Mouse (Mus musculus): Measurements from ENCODE around the gene Troap. TPM values are rescaled to one million over a fixed set of nuclear protein-coding genes. Genes with fewer than 3 reads are reported as not detected.

Troap gene
- polyA plus RNA-seq, 1 experiment from 2014 or later, result 3.2 TPM

GRCm38 (mm10) chr15:99116539-99116938 is 42.2 kb downstream of the Troap start:
- Histone ChIP-seq H3K4me3 (ENCODE audit: low read depth, low read length) (no peak overlapping the region), H3K4me1 (ENCODE audit: control insufficient read depth, insufficient read depth, low read length) (no peaks in the 10 kb centered on the region), H3K9ac (ENCODE audit: low read depth, low read length) (no peak overlapping the region), H3K9me3 (replicated peaks; ENCODE audit: control insufficient read depth, low read length, poor library complexity, severe bottlenecking) (no peaks in the 10 kb centered on the region), H3K27ac (ENCODE audit: low read length) (no peak overlapping the region), H3K4me2 (ENCODE audit: low read length) (no peak overlapping the region), H3K27me3 (ENCODE audit: control insufficient read depth, insufficient read depth, low read depth, low read length) (no peaks in the 10 kb centered on the region), H3K36me3 (ENCODE audit: control insufficient read depth, insufficient read depth, low read length) (no peaks in the 10 kb centered on the region)
- no peak for ATAC-seq
- WGBS, result 54% methylated on average over 11 of the region's 11 CpGs

GRCm38 (mm10) chr15:99120814-99121213 is 46.4 kb downstream of the Troap start:
- no peak for ATAC-seq
- Histone ChIP-seq H3K4me1 (ENCODE audit: control insufficient read depth, insufficient read depth, low read length) (no peaks in the 10 kb centered on the region), H3K4me3 (ENCODE audit: low read depth, low read length) (no peak overlapping the region), H3K4me2 (ENCODE audit: low read length) (no peak overlapping the region), H3K27me3 (ENCODE audit: control insufficient read depth, insufficient read depth, low read depth, low read length) (no peaks in the 10 kb centered on the region), H3K27ac (ENCODE audit: low read length) (no peak overlapping the region), H3K36me3 (ENCODE audit: control insufficient read depth, insufficient read depth, low read length) (no peaks in the 10 kb centered on the region), H3K9ac (ENCODE audit: low read depth, low read length) (0 out of 2 replicates have a peak overlapping the region, but pooled peaks have one; percentile 20), H3K9me3 (replicated peaks; ENCODE audit: control insufficient read depth, low read length, poor library complexity, severe bottlenecking) (no peaks in the 10 kb centered on the region)
- WGBS, result 13% methylated on average over 11 of the region's 11 CpGs

GRCm38 (mm10) chr15:99122642-99123041 is 48.3 kb downstream of the Troap start:
- 89% methylated on average over 2 of the region's 2 CpGs for WGBS

DNA sequence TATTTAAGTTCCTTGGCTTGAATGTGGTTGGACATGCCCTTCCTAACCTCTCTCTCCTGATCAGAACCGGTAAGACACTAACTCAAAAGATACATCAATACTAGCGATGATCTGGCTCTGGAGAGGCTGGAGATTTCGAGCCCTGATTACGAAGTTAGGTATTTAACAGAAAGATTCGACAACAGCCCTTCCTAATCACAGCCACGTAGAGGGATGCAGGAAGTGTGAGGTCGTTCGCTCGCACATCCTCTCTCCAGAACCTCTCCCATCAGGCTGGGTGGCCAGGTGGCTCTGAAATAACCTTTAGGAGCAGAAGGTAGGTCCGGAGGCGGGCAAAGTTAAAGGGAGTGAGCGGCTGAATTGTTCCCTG is 51.3 kb downstream of the Troap start, which contains the start of gene Spats2:
Gene Spats2, plus strand, starts transcription at position 206 of the 370 bp plus-strand sequence.
- peak within 1 kb of the TSS; percentile 62 for H3K4me3 ChIP-seq (ENCODE audit: low read depth, low read length)
- H3K36me3 ChIP-seq (ENCODE audit: control insufficient read depth, insufficient read depth, low read length), result no peaks in the 10 kb centered on the region
- peaks cover 20% of the 10 kb centered on the region for H3K4me1 ChIP-seq (ENCODE audit: control insufficient read depth, insufficient read depth, low read length)
- H3K27me3 ChIP-seq (ENCODE audit: control insufficient read depth, insufficient read depth, low read depth, low read length), result no peaks in the 10 kb centered on the region
- H3K4me2 ChIP-seq (ENCODE audit: low read length), result peak within 1 kb of the TSS; percentile 83
- 0 out of 2 replicates have a peak, but pooled peaks have one; percentile 2 for ATAC-seq
- H3K27ac ChIP-seq (ENCODE audit: low read length), result peak within 1 kb of the TSS; percentile 86
- H3K9me3 ChIP-seq (replicated peaks; ENCODE audit: control insufficient read depth, low read length, poor library complexity, severe bottlenecking), result no peaks in the 10 kb centered on the region
- 2% methylated on average over 12 of the region's 12 CpGs for WGBS
- peak within 1 kb of the TSS; percentile 88 for H3K9ac ChIP-seq (ENCODE audit: low read depth, low read length)

More at GRCm38 (mm10) chr15:99122642-99123041, 48.3 kb downstream of the Troap start:
- H3K36me3 ChIP-seq (ENCODE audit: control insufficient read depth, insufficient read depth, low read length), result no peaks in the 10 kb centered on the region
- ATAC-seq, result no peak
- H3K4me3 ChIP-seq (ENCODE audit: low read depth, low read length), result no peak overlapping the region
- no peaks in the 10 kb centered on the region for H3K27me3 ChIP-seq (ENCODE audit: control insufficient read depth, insufficient read depth, low read depth, low read length)
- peaks cover 3% of the 10 kb centered on the region for H3K4me1 ChIP-seq (ENCODE audit: control insufficient read depth, insufficient read depth, low read length)
- no peak overlapping the region for H3K9ac ChIP-seq (ENCODE audit: low read depth, low read length)
- H3K9me3 ChIP-seq (replicated peaks; ENCODE audit: control insufficient read depth, low read length, poor library complexity, severe bottlenecking), result no peaks in the 10 kb centered on the region
- no peak overlapping the region for H3K27ac ChIP-seq (ENCODE audit: low read length)
- no peak overlapping the region for H3K4me2 ChIP-seq (ENCODE audit: low read length)

DNA sequence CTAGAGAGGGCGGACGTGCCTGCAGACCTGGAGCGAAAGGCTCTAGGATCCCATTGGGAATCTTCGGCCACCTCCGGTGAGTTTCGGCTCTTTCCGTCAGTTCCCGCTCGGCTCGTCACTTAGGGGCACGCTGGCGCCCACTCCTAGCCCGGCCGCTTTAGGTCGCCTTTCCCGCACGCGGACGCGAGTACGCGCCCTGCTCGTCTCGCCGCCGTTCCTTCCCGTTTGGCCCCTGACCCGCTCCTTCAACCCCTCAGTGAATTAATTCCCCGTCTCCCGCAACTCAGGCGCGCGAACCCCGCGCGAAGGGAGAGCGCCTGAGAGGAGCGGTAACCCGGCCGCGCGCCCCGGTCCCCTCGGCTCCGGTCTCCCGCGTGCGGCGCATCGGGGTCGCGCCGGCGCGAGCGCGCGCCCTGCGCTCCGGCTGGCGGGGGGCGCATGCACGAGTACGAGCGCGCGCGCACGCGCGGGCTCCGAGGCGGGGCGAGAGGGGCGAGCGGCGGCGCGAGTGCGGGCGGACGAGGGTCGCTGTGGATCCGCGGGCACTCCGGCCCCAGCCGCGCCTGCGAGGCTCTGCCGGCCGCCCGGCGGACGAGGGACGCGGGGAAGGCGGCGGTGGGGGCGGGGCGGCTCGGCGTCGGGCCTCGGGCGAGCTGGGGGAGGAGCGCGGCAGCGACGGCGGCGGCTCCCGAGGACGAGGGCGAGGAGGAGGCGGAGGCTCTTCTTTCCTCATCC is 51.9 kb downstream of the Troap start:
- peak overlapping the region; percentile 88 for H3K9ac ChIP-seq (ENCODE audit: low read depth, low read length)
- H3K36me3 ChIP-seq (ENCODE audit: control insufficient read depth, insufficient read depth, low read length), result no peaks in the 10 kb centered on the region
- ATAC-seq, result peak; percentile 92
- peak overlapping the region; percentile 83 for H3K4me2 ChIP-seq (ENCODE audit: low read length)
- H3K27me3 ChIP-seq (ENCODE audit: control insufficient read depth, insufficient read depth, low read depth, low read length), result no peaks in the 10 kb centered on the region
- H3K9me3 ChIP-seq (replicated peaks; ENCODE audit: control insufficient read depth, low read length, poor library complexity, severe bottlenecking), result no peaks in the 10 kb centered on the region
- WGBS, result under 1% methylated on average over 64 of the region's 115 CpGs
- H3K4me3 ChIP-seq (ENCODE audit: low read depth, low read length), result peak overlapping the region; percentile 62
- H3K4me1 ChIP-seq (ENCODE audit: control insufficient read depth, insufficient read depth, low read length), result peaks cover 23% of the 10 kb centered on the region
- H3K27ac ChIP-seq (ENCODE audit: low read length), result peak overlapping the region; percentile 86

DNA sequence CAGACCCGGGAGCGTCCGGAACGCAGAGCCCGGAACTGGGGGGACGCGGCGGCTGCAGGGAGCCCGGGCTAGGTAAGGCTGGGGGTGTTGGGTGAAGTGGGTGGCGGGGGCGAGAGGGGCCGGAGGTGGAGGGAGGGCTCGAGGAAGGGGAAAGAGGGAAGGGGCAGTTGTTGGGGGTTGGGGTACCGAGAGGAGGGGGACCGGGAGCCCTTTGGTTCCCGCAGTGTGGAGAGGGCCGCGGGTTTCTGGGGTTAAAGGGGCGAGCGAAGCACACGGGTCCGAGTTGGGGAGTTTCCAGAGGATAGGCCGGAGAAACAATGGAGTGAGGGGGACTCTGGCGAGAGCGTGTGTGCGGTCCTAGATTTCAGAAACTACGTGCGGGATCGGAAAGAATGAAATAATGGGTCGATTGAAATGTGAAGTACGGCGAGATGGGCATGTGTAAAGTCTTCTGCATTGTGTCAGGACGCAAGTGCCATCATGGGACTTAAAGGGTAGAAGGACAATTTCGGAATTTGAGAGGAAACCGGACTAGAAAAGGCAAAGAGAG is 52.5 kb downstream of the Troap start:
- under 1% methylated on average over 32 of the region's 35 CpGs for WGBS
- Histone ChIP-seq H3K9me3 (replicated peaks; ENCODE audit: control insufficient read depth, low read length, poor library complexity, severe bottlenecking) (no peaks in the 10 kb centered on the region), H3K4me2 (ENCODE audit: low read length) (peak overlapping the region; percentile 83), H3K27me3 (ENCODE audit: control insufficient read depth, insufficient read depth, low read depth, low read length) (no peaks in the 10 kb centered on the region), H3K4me1 (ENCODE audit: control insufficient read depth, insufficient read depth, low read length) (peaks cover 26% of the 10 kb centered on the region), H3K9ac (ENCODE audit: low read depth, low read length) (peak overlapping the region; percentile 88), H3K4me3 (ENCODE audit: low read depth, low read length) (peak overlapping the region; percentile 62), H3K36me3 (ENCODE audit: control insufficient read depth, insufficient read depth, low read length) (no peaks in the 10 kb centered on the region), H3K27ac (ENCODE audit: low read length) (peak overlapping the region; percentile 86)
- peak; percentile 76 for ATAC-seq

GRCm38 (mm10) chr15:99127851-99128522 is 53.6 kb downstream of the Troap start:
- WGBS, result 61% methylated on average over 6 of the region's 6 CpGs

GRCm38 (mm10) chr15:99129441-99129840 is 55.1 kb downstream of the Troap start:
- peaks cover 26% of the 10 kb centered on the region for H3K4me1 ChIP-seq (ENCODE audit: control insufficient read depth, insufficient read depth, low read length)
- no peak for ATAC-seq
- no peak overlapping the region for H3K27ac ChIP-seq (ENCODE audit: low read length)
- H3K9ac ChIP-seq (ENCODE audit: low read depth, low read length), result no peak overlapping the region
- H3K4me2 ChIP-seq (ENCODE audit: low read length), result peak overlapping the region; percentile 0; the same call in 1 of the 2 replicates
- H3K4me3 ChIP-seq (ENCODE audit: low read depth, low read length), result no peak overlapping the region
- 21% methylated on average over 11 of the region's 11 CpGs for WGBS
- H3K9me3 ChIP-seq (replicated peaks; ENCODE audit: control insufficient read depth, low read length, poor library complexity, severe bottlenecking), result no peaks in the 10 kb centered on the region
- no peaks in the 10 kb centered on the region for H3K27me3 ChIP-seq (ENCODE audit: control insufficient read depth, insufficient read depth, low read depth, low read length)
- H3K36me3 ChIP-seq (ENCODE audit: control insufficient read depth, insufficient read depth, low read length), result no peaks in the 10 kb centered on the region

More at GRCm38 (mm10) chr15:99127851-99128522, 53.6 kb downstream of the Troap start:
- Histone ChIP-seq H3K27me3 (ENCODE audit: control insufficient read depth, insufficient read depth, low read depth, low read length) (no peaks in the 10 kb centered on the region), H3K9me3 (replicated peaks; ENCODE audit: control insufficient read depth, low read length, poor library complexity, severe bottlenecking) (no peaks in the 10 kb centered on the region), H3K36me3 (ENCODE audit: control insufficient read depth, insufficient read depth, low read length) (no peaks in the 10 kb centered on the region), H3K4me1 (ENCODE audit: control insufficient read depth, insufficient read depth, low read length) (peaks cover 26% of the 10 kb centered on the region), H3K4me2 (ENCODE audit: low read length) (peak overlapping the region; percentile 83), H3K9ac (ENCODE audit: low read depth, low read length) (0 out of 2 replicates have a peak overlapping the region, but pooled peaks have one; percentile 22), H3K27ac (ENCODE audit: low read length) (no peak overlapping the region), H3K4me3 (ENCODE audit: low read depth, low read length) (peak overlapping the region; percentile 62)
- ATAC-seq, result no peak
